Mouse (Mus musculus): Measurements from ENCODE around the gene Xndc1. TPM values are rescaled to one million over a fixed set of nuclear protein-coding genes. Genes with fewer than 3 reads are reported as not detected.

Gene Xndc1
- polyA plus RNA-seq, 1 experiment from 2014 or later: 22.7 TPM

- Histone ChIP-seq H3K9me3 (ENCODE audit: control insufficient read depth, low read length) (no peaks in the 10 kb centered on the region), H3K4me2 (ENCODE audit: low read length) (peak overlapping the region; percentile 67), H3K27me3 (replicated peaks; ENCODE audit: control insufficient read depth, insufficient read depth, low read length) (no peaks in the 10 kb centered on the region), H3K4me1 (replicated peaks; ENCODE audit: control insufficient read depth, insufficient read depth, low read length) (peaks cover 10% of the 10 kb centered on the region), H3K27ac (ENCODE audit: low read depth) (no peak overlapping the region), H3K36me3 (ENCODE audit: control insufficient read depth, insufficient read depth, low read length) (no peaks in the 10 kb centered on the region), H3K9ac (ENCODE audit: low read length) (0 out of 2 replicates have a peak overlapping the region, but pooled peaks have one; percentile 20), H3K4me3 (ENCODE audit: low read depth, low read length) (peak overlapping the region; percentile 26)
- peak; percentile 75 for ATAC-seq (replicated peaks; ENCODE audit: low FRiP score, low TSS enrichment, low read depth)
- DNase-seq (ENCODE audit: low spot score): peak; percentile 70
- WGBS: 5% methylated on average over 30 of the region's 30 CpGs
These were observed 34.7 kb downstream of the Xndc1 start for GRCm38 (mm10) chr7:102099760-102100661.

DNA sequence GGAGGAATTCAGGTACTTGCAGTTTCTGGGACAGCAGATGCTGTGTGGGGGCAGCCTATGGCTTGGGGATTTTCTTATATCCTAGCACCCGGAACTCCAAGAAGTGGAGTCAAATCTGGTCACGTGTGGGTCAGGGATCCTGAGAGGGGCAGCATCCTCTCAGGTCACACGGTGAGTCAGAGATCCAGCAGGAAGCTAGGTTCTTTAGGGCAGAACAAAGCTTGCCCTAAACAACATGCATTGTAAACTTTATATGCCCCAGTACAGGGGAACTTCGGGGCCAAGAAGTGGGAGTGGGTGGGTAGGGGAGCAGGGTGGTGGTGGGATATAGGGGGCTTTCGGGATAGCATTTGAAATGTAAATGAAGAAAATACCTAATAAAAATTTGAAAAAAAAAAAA is 35.6 kb downstream of the Xndc1 start:
- H3K36me3 ChIP-seq (ENCODE audit: control insufficient read depth, insufficient read depth, low read length): no peaks in the 10 kb centered on the region
- H3K27ac ChIP-seq (ENCODE audit: low read depth): no peak overlapping the region
- H3K4me2 ChIP-seq (ENCODE audit: low read length): no peak overlapping the region
- H3K4me3 ChIP-seq (ENCODE audit: low read depth, low read length): no peak overlapping the region
- no peaks in the 10 kb centered on the region for H3K27me3 ChIP-seq (replicated peaks; ENCODE audit: control insufficient read depth, insufficient read depth, low read length)
- H3K9me3 ChIP-seq (ENCODE audit: control insufficient read depth, low read length): no peaks in the 10 kb centered on the region
- no peak overlapping the region for H3K9ac ChIP-seq (ENCODE audit: low read length)
- ATAC-seq (replicated peaks; ENCODE audit: low FRiP score, low TSS enrichment, low read depth) (no peak), DNase-seq (ENCODE audit: low spot score) (no peak)
- 55% methylated on average over 5 of the region's 5 CpGs for WGBS
- peaks cover 10% of the 10 kb centered on the region for H3K4me1 ChIP-seq (replicated peaks; ENCODE audit: control insufficient read depth, insufficient read depth, low read length)

- DNase-seq (ENCODE audit: low spot score): no peak
- Histone ChIP-seq H3K4me3 (ENCODE audit: low read depth, low read length) (no peak within 1 kb of the TSS), H3K4me2 (ENCODE audit: low read length) (peak within 1 kb of the TSS; percentile 67), H3K27ac (ENCODE audit: low read depth) (no peak within 1 kb of the TSS), H3K9ac (ENCODE audit: low read length) (no peak within 1 kb of the TSS), H3K27me3 (replicated peaks; ENCODE audit: control insufficient read depth, insufficient read depth, low read length) (no peaks in the 10 kb centered on the region), H3K9me3 (ENCODE audit: control insufficient read depth, low read length) (no peaks in the 10 kb centered on the region), H3K4me1 (replicated peaks; ENCODE audit: control insufficient read depth, insufficient read depth, low read length) (peaks cover 10% of the 10 kb centered on the region), H3K36me3 (ENCODE audit: control insufficient read depth, insufficient read depth, low read length) (no peaks in the 10 kb centered on the region)
- WGBS: 61% methylated on average over 5 of the region's 5 CpGs
- no peak for ATAC-seq (replicated peaks; ENCODE audit: low FRiP score, low TSS enrichment, low read depth)
These were observed 36.2 kb downstream of the Xndc1 start, which contains the start of gene Art1 for GRCm38 (mm10) chr7:102101487-102101886. Art1 (plus strand) TSS chr7:102101743.

DNA sequence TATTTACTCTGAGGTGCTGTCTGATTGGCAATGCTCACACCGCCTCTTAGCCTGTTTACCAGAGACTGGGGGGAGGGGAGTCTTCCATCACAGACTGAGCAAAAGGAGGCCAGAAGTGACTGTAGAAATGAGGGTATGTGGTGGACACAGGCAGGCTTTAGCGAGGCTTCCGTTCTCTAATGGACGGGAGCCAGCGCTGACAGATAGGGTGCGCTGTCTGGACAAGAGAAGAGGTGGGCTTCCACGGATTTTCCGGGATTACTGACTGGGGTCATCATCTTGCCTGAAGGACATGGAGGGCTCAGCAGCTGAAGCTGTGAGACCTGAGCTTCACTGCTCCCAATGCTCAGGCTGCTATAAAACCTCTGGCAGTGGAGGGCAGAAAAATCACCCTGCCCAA is 36.9 kb downstream of the Xndc1 start:
- Histone ChIP-seq H3K4me3 (ENCODE audit: low read depth, low read length) (no peak overlapping the region), H3K27me3 (replicated peaks; ENCODE audit: control insufficient read depth, insufficient read depth, low read length) (no peaks in the 10 kb centered on the region), H3K27ac (ENCODE audit: low read depth) (no peak overlapping the region), H3K36me3 (ENCODE audit: control insufficient read depth, insufficient read depth, low read length) (no peaks in the 10 kb centered on the region), H3K4me1 (replicated peaks; ENCODE audit: control insufficient read depth, insufficient read depth, low read length) (peaks cover 10% of the 10 kb centered on the region), H3K9me3 (ENCODE audit: control insufficient read depth, low read length) (no peaks in the 10 kb centered on the region), H3K4me2 (ENCODE audit: low read length) (no peak overlapping the region), H3K9ac (ENCODE audit: low read length) (no peak overlapping the region)
- 57% methylated on average over 8 of the region's 8 CpGs for WGBS
- ATAC-seq (replicated peaks; ENCODE audit: low FRiP score, low TSS enrichment, low read depth) (no peak), DNase-seq (ENCODE audit: low spot score) (no peak)

GRCm38 (mm10) chr7:102102696-102103095 is 37.4 kb downstream of the Xndc1 start:
- 38% methylated on average over 6 of the region's 6 CpGs for WGBS
- DNase-seq (ENCODE audit: low spot score): no peak
- no peak for ATAC-seq (replicated peaks; ENCODE audit: low FRiP score, low TSS enrichment, low read depth)
- Histone ChIP-seq H3K4me1 (replicated peaks; ENCODE audit: control insufficient read depth, insufficient read depth, low read length) (peaks cover 10% of the 10 kb centered on the region), H3K9me3 (ENCODE audit: control insufficient read depth, low read length) (no peaks in the 10 kb centered on the region), H3K36me3 (ENCODE audit: control insufficient read depth, insufficient read depth, low read length) (no peaks in the 10 kb centered on the region), H3K4me2 (ENCODE audit: low read length) (no peak overlapping the region), H3K27ac (ENCODE audit: low read depth) (no peak overlapping the region), H3K4me3 (ENCODE audit: low read depth, low read length) (no peak overlapping the region), H3K9ac (ENCODE audit: low read length) (no peak overlapping the region), H3K27me3 (replicated peaks; ENCODE audit: control insufficient read depth, insufficient read depth, low read length) (no peaks in the 10 kb centered on the region)

GRCm38 (mm10) chr7:102103555-102103954 is 38.2 kb downstream of the Xndc1 start:
- ATAC-seq (replicated peaks; ENCODE audit: low FRiP score, low TSS enrichment, low read depth): no peak
- Histone ChIP-seq H3K9ac (ENCODE audit: low read length) (no peak overlapping the region), H3K4me1 (replicated peaks; ENCODE audit: control insufficient read depth, insufficient read depth, low read length) (peaks cover 10% of the 10 kb centered on the region), H3K9me3 (ENCODE audit: control insufficient read depth, low read length) (no peaks in the 10 kb centered on the region), H3K27ac (ENCODE audit: low read depth) (no peak overlapping the region), H3K4me2 (ENCODE audit: low read length) (no peak overlapping the region), H3K4me3 (ENCODE audit: low read depth, low read length) (no peak overlapping the region), H3K27me3 (replicated peaks; ENCODE audit: control insufficient read depth, insufficient read depth, low read length) (no peaks in the 10 kb centered on the region), H3K36me3 (ENCODE audit: control insufficient read depth, insufficient read depth, low read length) (no peaks in the 10 kb centered on the region)
- WGBS: 68% methylated on average over 2 of the region's 2 CpGs
- no peak for DNase-seq (ENCODE audit: low spot score)

DNA sequence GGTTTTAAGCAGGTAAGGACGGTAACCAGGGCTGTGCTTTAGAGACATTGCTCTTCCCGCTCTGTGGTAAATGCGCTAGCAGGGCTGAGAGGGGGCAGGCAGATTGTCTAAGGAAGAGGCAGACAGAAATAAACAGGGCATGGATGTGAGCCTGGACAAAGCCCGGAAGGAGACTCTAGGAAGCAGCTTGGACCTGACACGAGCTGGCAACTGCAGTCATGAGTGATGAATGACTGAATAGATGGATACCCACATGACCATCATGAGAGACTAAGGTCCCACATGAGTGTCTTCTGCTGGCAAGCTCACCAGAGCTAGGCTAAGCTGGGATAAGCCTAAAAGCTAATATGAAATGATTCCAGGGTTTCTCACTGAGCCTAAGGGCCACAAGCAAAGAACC is 38.8 kb downstream of the Xndc1 start:
- 51% methylated on average over 5 of the region's 5 CpGs for WGBS
- Histone ChIP-seq H3K27ac (ENCODE audit: low read depth) (no peak overlapping the region), H3K4me1 (replicated peaks; ENCODE audit: control insufficient read depth, insufficient read depth, low read length) (peaks cover 10% of the 10 kb centered on the region), H3K4me3 (ENCODE audit: low read depth, low read length) (no peak overlapping the region), H3K4me2 (ENCODE audit: low read length) (no peak overlapping the region), H3K9me3 (ENCODE audit: control insufficient read depth, low read length) (no peaks in the 10 kb centered on the region), H3K9ac (ENCODE audit: low read length) (no peak overlapping the region), H3K27me3 (replicated peaks; ENCODE audit: control insufficient read depth, insufficient read depth, low read length) (no peaks in the 10 kb centered on the region), H3K36me3 (ENCODE audit: control insufficient read depth, insufficient read depth, low read length) (no peaks in the 10 kb centered on the region)
- ATAC-seq (replicated peaks; ENCODE audit: low FRiP score, low TSS enrichment, low read depth): no peak
- DNase-seq (ENCODE audit: low spot score): no peak

GRCm38 (mm10) chr7:102106700-102107141 is 41.4 kb downstream of the Xndc1 start:
- Histone ChIP-seq H3K9ac (ENCODE audit: low read length) (peak overlapping the region; percentile 23), H3K4me2 (ENCODE audit: low read length) (peak overlapping the region; percentile 57), H3K27ac (ENCODE audit: low read depth) (no peak overlapping the region), H3K36me3 (ENCODE audit: control insufficient read depth, insufficient read depth, low read length) (no peaks in the 10 kb centered on the region), H3K4me3 (ENCODE audit: low read depth, low read length) (peak overlapping the region; percentile 20), H3K4me1 (replicated peaks; ENCODE audit: control insufficient read depth, insufficient read depth, low read length) (no peaks in the 10 kb centered on the region), H3K27me3 (replicated peaks; ENCODE audit: control insufficient read depth, insufficient read depth, low read length) (no peaks in the 10 kb centered on the region), H3K9me3 (ENCODE audit: control insufficient read depth, low read length) (no peaks in the 10 kb centered on the region)
- 11% methylated on average over 23 of the region's 23 CpGs for WGBS
- ATAC-seq (replicated peaks; ENCODE audit: low FRiP score, low TSS enrichment, low read depth): 0 out of 2 replicates have a peak, but pooled peaks have one; percentile 26
- DNase-seq (ENCODE audit: low spot score): peak; percentile 64

GRCm38 (mm10) chr7:102108206-102108605 is 42.9 kb downstream of the Xndc1 start:
- ATAC-seq (replicated peaks; ENCODE audit: low FRiP score, low TSS enrichment, low read depth) (no peak), DNase-seq (ENCODE audit: low spot score) (no peak)
- Histone ChIP-seq H3K4me3 (ENCODE audit: low read depth, low read length) (no peak overlapping the region), H3K9ac (ENCODE audit: low read length) (no peak overlapping the region), H3K9me3 (ENCODE audit: control insufficient read depth, low read length) (no peaks in the 10 kb centered on the region), H3K27ac (ENCODE audit: low read depth) (no peak overlapping the region), H3K4me2 (ENCODE audit: low read length) (no peak overlapping the region), H3K27me3 (replicated peaks; ENCODE audit: control insufficient read depth, insufficient read depth, low read length) (no peaks in the 10 kb centered on the region), H3K36me3 (ENCODE audit: control insufficient read depth, insufficient read depth, low read length) (no peaks in the 10 kb centered on the region), H3K4me1 (replicated peaks; ENCODE audit: control insufficient read depth, insufficient read depth, low read length) (no peaks in the 10 kb centered on the region)
- WGBS: 80% methylated on average over 1 of the region's 1 CpGs
